Mouse (Mus musculus) G1E (cell line): Measurements from ENCODE around the gene Ltbp1. TPM values are rescaled to one million over a fixed set of nuclear protein-coding genes. Genes with fewer than 3 reads are reported as not detected.
A peak's percentile ranks its signal among the peaks of the same experiment; 100 is the strongest.

Experiments
- ATAC-seq: 2 replicates; pipeline ENCODE4 v1.8.0; 2016; ENCODE audit warnings: mild to moderate bottlenecking; ENCODE audit not compliant: insufficient number of reproducible peaks, poor library complexity, low FRiP score, severe bottlenecking; ENCODE audit errors: extremely low read depth
- DNase-seq: peaks from one replicate; pipeline ENCODE4 v3.0.0; 2012; ENCODE audit warnings: low spot score
- H3K27me3 ChIP-seq: 2 replicates; pipeline ENCODE4 v1.6.1; 2012; ENCODE audit warnings: mild to moderate bottlenecking, low read length, inconsistent platforms; ENCODE audit not compliant: insufficient read depth
- H3K36me3 ChIP-seq: replicated peaks from 2 replicates; pipeline ENCODE3; 2012; ENCODE audit warnings: mild to moderate bottlenecking, inconsistent platforms
- H3K4me1 ChIP-seq: 2 replicates; pipeline ENCODE4 v1.6.1; 2012; ENCODE audit warnings: low read depth, low read length, inconsistent platforms, mixed read lengths; ENCODE audit not compliant: insufficient read depth
- H3K4me3 ChIP-seq: 2 replicates; pipeline ENCODE4 v1.5.1; 2012; ENCODE audit warnings: low read depth, mild to moderate bottlenecking, inconsistent platforms, low read length, moderate library complexity, mixed read lengths
- H3K9me3 ChIP-seq: replicated peaks from 2 replicates; pipeline ENCODE4 v1.6.1; 2012; ENCODE audit warnings: inconsistent platforms
- CTCF ChIP-seq: IDR thresholded peaks from 2 replicates; pipeline ENCODE4 v1.5.1; 2012; ENCODE audit warnings: low read depth, low read length, inconsistent platforms, mixed read lengths
- GATA1 ChIP-seq: IDR thresholded peaks from 2 replicates; pipeline ENCODE4 v1.6.1; 2012; ENCODE audit warnings: borderline replicate concordance, low read length, inconsistent platforms, mixed read lengths
- GATA2 ChIP-seq: IDR thresholded peaks from 2 replicates; pipeline ENCODE4 v1.6.1; 2012; ENCODE audit warnings: low read depth, low read length, inconsistent platforms, borderline replicate concordance
- POLR2AphosphoS5 ChIP-seq: IDR thresholded peaks from 2 replicates; pipeline ENCODE4 v1.6.1; 2012; ENCODE audit warnings: low read depth, low read length, inconsistent platforms; ENCODE audit not compliant: insufficient replicate concordance
- TAL1 ChIP-seq: conservative IDR thresholded peaks from 2 replicates; pipeline ENCODE4 v1.6.1; 2012; ENCODE audit warnings: low read depth, low read length, inconsistent platforms, mixed read lengths
- polyA plus RNA-seq: library from polyadenylated mRNA; stranded (reverse); fragments of >175 nt; gene quantifications from 2 replicates; pipeline ENCODE4 v1.2.3, GENCODE M21; 2012
- total RNA-seq, 2 experiments: library from RNA; stranded (forward) in 1 of 2; stranded (reverse) in 1 of 2; fragments of 200-1000 nt in 1 of 2; fragments of >200 nt in 1 of 2; fragmentation: Nextera tagmentation in 1 of 2; gene quantifications; 2 replicates each; pipeline ENCODE4 v1.2.3; 2014 to 2017

Ltbp1 gene
- total and polyA plus RNA-seq, 3 experiments, result 0.05 TPM; not detected in 2

DNA sequence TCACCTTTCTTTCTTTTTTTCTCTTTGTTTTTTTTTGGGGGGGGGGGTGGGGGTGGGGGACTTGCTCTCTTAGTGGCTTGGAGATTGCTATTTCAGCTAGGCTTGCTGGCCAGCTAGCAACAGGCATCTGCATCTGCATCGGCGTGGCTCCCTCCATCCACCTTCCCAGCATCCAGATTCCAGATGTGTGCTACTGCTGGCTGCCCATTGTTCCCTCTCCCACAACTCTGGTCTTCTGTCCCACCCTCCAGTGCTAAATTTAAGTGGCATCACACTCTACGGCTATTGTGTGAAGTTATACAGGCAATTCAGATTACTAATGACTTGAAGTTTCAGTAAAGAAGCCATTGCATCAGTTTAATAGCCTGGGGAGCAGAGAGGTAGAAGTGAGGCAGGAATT lies 10.1 kb upstream of the Ltbp1 start:
- H3K36me3 ChIP-seq, result no peaks in the 10 kb centered on the region
- no peak for DNase-seq
- no peak for ATAC-seq
- no peaks in the 10 kb centered on the region for H3K27me3 ChIP-seq
- no peak for TF ChIP-seq GATA1
- TF ChIP-seq GATA2, result no peak
- no peak for TF ChIP-seq TAL1
- H3K4me1 ChIP-seq, result no peaks in the 10 kb centered on the region
- no peak overlapping the region for H3K4me3 ChIP-seq
- H3K9me3 ChIP-seq, result peaks cover 4% of the 10 kb centered on the region

DNA sequence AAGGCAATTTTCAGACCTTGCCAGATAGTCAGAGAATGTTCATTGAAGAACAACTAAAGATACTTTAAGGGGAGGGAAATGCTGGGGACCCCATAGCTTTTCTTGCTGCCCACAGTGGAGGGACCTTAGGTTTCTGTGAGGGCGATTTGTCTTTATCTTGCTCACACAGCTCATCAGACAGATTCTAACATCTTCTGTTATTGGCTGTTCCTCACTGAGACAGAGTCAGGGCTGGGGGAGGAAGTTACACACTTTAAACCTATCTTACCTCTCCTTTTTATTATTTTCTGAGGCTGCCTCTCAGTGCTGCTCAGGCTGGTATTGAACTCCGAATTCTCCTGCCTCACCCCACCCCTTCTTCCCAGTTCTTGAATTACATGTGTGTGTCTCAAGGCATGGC lies 5.3 kb upstream of the Ltbp1 start:
- ATAC-seq (no peak), DNase-seq (no peak)
- H3K36me3 ChIP-seq, result no peaks in the 10 kb centered on the region
- no peaks in the 10 kb centered on the region for H3K27me3 ChIP-seq
- no peaks in the 10 kb centered on the region for H3K4me1 ChIP-seq
- TF ChIP-seq POLR2AphosphoS5 (no peak), CTCF (no peak), TAL1 (no peak), GATA1 (no peak), GATA2 (no peak)
- H3K4me3 ChIP-seq, result no peak overlapping the region
- H3K9me3 ChIP-seq, result peaks cover 1% of the 10 kb centered on the region

- no peak for ATAC-seq
- Histone ChIP-seq H3K4me1 (no peaks in the 10 kb centered on the region), H3K36me3 (no peaks in the 10 kb centered on the region), H3K27me3 (no peaks in the 10 kb centered on the region), H3K4me3 (no peak overlapping the region), H3K9me3 (peaks cover 14% of the 10 kb centered on the region)
- DNase-seq, result peak; percentile 5
- TF ChIP-seq GATA2 (no peak), GATA1 (no peak), CTCF (no peak), POLR2AphosphoS5 (no peak), TAL1 (no peak)
These were observed 548 bp upstream of the Ltbp1 start for GRCm38 (mm10) chr17:75004820-75005219.

GRCm38 (mm10) chr17:75005685-75006680 lies 615 bp downstream of the Ltbp1 start:
- ATAC-seq, result no peak
- no peaks in the 10 kb centered on the region for H3K4me1 ChIP-seq

GRCm38 (mm10) chr17:75010955-75011354 lies 5.6 kb downstream of the Ltbp1 start:
- no peak for DNase-seq
- Histone ChIP-seq H3K36me3 (no peaks in the 10 kb centered on the region), H3K4me3 (no peak overlapping the region), H3K4me1 (no peaks in the 10 kb centered on the region), H3K9me3 (peaks cover 4% of the 10 kb centered on the region), H3K27me3 (no peaks in the 10 kb centered on the region)
- TF ChIP-seq GATA1 (no peak), CTCF (no peak), POLR2AphosphoS5 (no peak), TAL1 (no peak), GATA2 (no peak)
- no peak for ATAC-seq

More at GRCm38 (mm10) chr17:75005685-75006680, 615 bp downstream of the Ltbp1 start:
- DNase-seq, result no peak
- Histone ChIP-seq H3K36me3 (no peaks in the 10 kb centered on the region), H3K27me3 (no peaks in the 10 kb centered on the region), H3K9me3 (peaks cover 14% of the 10 kb centered on the region), H3K4me3 (no peak overlapping the region)
- TF ChIP-seq TAL1, result no peak
- TF ChIP-seq POLR2AphosphoS5, result no peak
- no peak for TF ChIP-seq GATA2
- no peak for TF ChIP-seq GATA1
- no peak for TF ChIP-seq CTCF

GRCm38 (mm10) chr17:75013211-75013610 lies 7.8 kb downstream of the Ltbp1 start:
- no peaks in the 10 kb centered on the region for H3K27me3 ChIP-seq
- no peak for ATAC-seq
- no peaks in the 10 kb centered on the region for H3K36me3 ChIP-seq
- no peak for DNase-seq
- H3K9me3 ChIP-seq, result no peaks in the 10 kb centered on the region
- H3K4me3 ChIP-seq, result no peak overlapping the region
- H3K4me1 ChIP-seq, result no peaks in the 10 kb centered on the region
- TF ChIP-seq POLR2AphosphoS5 (no peak), TAL1 (no peak), CTCF (no peak), GATA2 (no peak), GATA1 (no peak)
